Mouse (Mus musculus) neural tube, embryonic 15.5 days (tissue): ENCODE data around the gene Arfgap2. TPM values are rescaled to one million over a fixed set of nuclear protein-coding genes. Genes with fewer than 3 reads are reported as not detected.

Experiments used
- ATAC-seq: fragments of 200-750 bp; cut with Nextera tagmentation; 2 replicates; pipeline ENCODE4 v1.8.0; 2017; ENCODE audit warnings: mild to moderate bottlenecking, moderate TSS enrichment, moderate library complexity; ENCODE audit not compliant: low FRiP score
- H3K27ac ChIP-seq: fragments of 300-500 bp; sonication (generic); replicated peaks from 2 replicates; pipeline ENCODE4 v1.5.1; 2015; ENCODE audit warnings: mild to moderate bottlenecking, inconsistent platforms
- H3K27me3 ChIP-seq: fragments of 300-500 bp; sonication (generic); replicated peaks from 2 replicates; pipeline ENCODE4 v1.6.1; 2015; ENCODE audit warnings: inconsistent platforms
- H3K36me3 ChIP-seq: fragments of 300-500 bp; sonication (generic); 2 replicates; pipeline ENCODE4 v1.6.1; 2015; ENCODE audit warnings: inconsistent platforms
- H3K4me1 ChIP-seq: fragments of 300-500 bp; sonication (generic); 2 replicates; pipeline ENCODE4 v1.6.1; 2015; ENCODE audit warnings: inconsistent platforms
- H3K4me2 ChIP-seq: fragments of 300-500 bp; sonication (generic); 2 replicates; pipeline ENCODE4 v1.6.1; 2015; ENCODE audit warnings: inconsistent platforms, mild to moderate bottlenecking, moderate library complexity
- H3K4me3 ChIP-seq: fragments of 300-500 bp; sonication (generic); replicated peaks from 2 replicates; pipeline ENCODE4 v1.5.1; 2015; ENCODE audit warnings: mild to moderate bottlenecking, inconsistent platforms
- H3K9ac ChIP-seq: fragments of 300-500 bp; sonication (generic); replicated peaks from 2 replicates; pipeline ENCODE4 v1.6.1; 2015; ENCODE audit warnings: mild to moderate bottlenecking, inconsistent platforms
- H3K9me3 ChIP-seq: fragments of 300-500 bp; sonication (generic); replicated peaks from 2 replicates; pipeline ENCODE4 v1.6.1; 2016; ENCODE audit warnings: inconsistent platforms
- WGBS: fragments of 180-500 bp; shearing (Covaris S2); methylation state at CpG from one replicate; pipeline ENCODE4 v1.1.7; 2015; ENCODE audit warnings: mixed read lengths; 5-methylcytosine and 5-hydroxymethylcytosine counted together
- polyA plus RNA-seq: library from polyadenylated mRNA; unstranded; fragments of >200 nt; fragmentation: Nextera tagmentation; extraction: Ambion mirVana; gene quantifications from 2 replicates; pipeline ENCODE4 v1.2.1, GENCODE M21; 2015

Gene Arfgap2
- polyA plus RNA-seq, 1 experiment from 2014 or later = 62.0 TPM

DNA sequence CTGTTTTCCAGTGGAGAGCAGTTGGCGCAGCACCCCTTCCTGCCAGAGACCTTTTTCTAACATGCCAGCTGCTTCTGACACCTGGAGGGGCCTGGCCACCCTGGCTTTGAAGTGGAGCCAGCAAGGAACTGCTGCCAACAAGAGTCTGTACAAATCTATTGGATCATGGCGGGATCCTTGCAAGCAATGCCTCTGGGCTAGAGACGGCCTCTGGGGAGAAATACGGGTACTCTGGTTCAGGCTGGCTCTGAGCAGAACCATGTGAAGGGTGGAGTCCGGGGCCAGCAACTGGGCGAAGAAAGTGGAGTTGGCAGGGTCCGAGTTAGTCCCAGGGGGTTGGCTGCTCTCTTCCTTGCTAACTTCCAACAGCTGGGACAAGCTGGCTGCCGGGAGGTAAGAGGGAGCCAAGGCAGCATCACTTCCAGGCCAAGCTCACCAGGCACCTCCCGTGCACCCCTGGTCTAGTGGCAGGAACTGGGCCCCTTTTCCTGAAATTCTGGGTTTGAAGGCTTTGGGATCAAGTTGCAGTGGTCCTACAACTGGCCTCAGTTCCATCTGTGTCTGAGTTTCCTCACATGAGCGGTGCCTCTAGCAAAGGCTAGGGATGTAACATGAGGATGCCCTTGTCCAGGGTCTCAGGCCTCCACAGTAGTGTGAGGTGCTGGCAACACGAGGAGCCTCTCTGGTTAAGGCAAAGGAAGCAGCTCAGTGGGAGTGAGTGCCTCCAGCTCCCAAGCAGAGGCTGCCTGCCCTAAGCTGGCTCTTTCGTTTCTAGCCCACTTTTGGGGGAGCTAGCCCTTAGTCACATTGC is 26.6 kb downstream of the Arfgap2 start:
- WGBS = 69% methylated on average over 12 of the region's 12 CpGs
- H3K9me3 ChIP-seq = no peaks in the 10 kb centered on the region
- H3K4me2 ChIP-seq = no peak overlapping the region
- no peaks in the 10 kb centered on the region for H3K36me3 ChIP-seq
- H3K4me1 ChIP-seq = 0 out of 2 replicates have a peak, but pooled peaks cover 6% of the 10 kb centered on the region
- no peaks in the 10 kb centered on the region for H3K27me3 ChIP-seq
- H3K27ac ChIP-seq = peak overlapping the region; percentile 0; the same call in 1 of the 2 replicates
- no peak overlapping the region for H3K9ac ChIP-seq
- ATAC-seq = 0 out of 2 replicates have a peak, but pooled peaks have one; percentile 61
- H3K4me3 ChIP-seq = no peak overlapping the region

DNA sequence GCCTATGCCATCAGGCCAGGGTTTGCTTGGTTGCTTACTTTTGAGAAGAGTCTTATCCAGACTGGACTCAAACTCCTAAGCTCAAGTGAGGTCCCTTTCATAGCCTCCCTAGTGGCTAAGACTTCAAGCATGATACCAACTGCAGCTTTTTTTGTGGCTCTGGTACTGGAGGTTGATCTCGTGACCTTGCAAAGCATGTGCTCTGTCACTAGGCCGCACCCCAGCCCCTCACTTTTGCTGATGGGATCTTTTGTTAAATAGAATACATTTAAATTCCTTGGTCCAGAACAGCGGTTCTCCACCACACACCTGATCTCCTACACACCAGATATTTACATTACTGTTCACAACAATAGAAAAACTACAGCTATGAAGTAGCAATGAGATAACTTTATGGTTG is 29.5 kb downstream of the Arfgap2 start:
- ATAC-seq = no peak
- no peaks in the 10 kb centered on the region for H3K27me3 ChIP-seq
- no peak overlapping the region for H3K4me3 ChIP-seq
- H3K9ac ChIP-seq = no peak overlapping the region
- 0 out of 2 replicates have a peak, but pooled peaks cover 6% of the 10 kb centered on the region for H3K4me1 ChIP-seq
- WGBS = 93% methylated on average over 3 of the region's 3 CpGs
- H3K4me2 ChIP-seq = no peak overlapping the region
- H3K9me3 ChIP-seq = no peaks in the 10 kb centered on the region
- no peaks in the 10 kb centered on the region for H3K36me3 ChIP-seq
- no peak overlapping the region for H3K27ac ChIP-seq

DNA sequence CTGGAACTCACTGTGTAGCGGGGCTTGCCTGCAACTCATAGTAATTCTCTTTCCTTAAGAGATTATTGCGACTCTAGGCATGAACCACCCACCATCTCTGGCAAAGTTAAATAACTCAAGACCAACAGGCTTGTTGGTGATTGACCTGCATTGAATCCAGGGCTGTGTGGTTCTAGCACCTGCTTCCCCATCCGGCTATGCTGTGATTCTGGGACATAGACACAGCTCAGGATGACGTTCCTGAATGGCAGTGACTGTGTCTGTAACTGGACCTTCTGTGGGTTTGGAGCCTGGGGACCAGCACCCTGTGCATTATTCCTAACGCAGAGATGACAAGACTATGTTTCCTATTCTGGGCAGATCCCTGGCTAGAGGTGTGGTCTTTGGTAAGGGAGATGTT is 31.1 kb downstream of the Arfgap2 start:
- 94% methylated on average over 5 of the region's 5 CpGs for WGBS
- Histone ChIP-seq H3K4me1 (0 out of 2 replicates have a peak, but pooled peaks cover 6% of the 10 kb centered on the region), H3K27me3 (no peaks in the 10 kb centered on the region), H3K4me2 (no peak overlapping the region), H3K9ac (no peak overlapping the region), H3K9me3 (no peaks in the 10 kb centered on the region), H3K36me3 (no peaks in the 10 kb centered on the region), H3K27ac (no peak overlapping the region), H3K4me3 (no peak overlapping the region)
- no peak for ATAC-seq

DNA sequence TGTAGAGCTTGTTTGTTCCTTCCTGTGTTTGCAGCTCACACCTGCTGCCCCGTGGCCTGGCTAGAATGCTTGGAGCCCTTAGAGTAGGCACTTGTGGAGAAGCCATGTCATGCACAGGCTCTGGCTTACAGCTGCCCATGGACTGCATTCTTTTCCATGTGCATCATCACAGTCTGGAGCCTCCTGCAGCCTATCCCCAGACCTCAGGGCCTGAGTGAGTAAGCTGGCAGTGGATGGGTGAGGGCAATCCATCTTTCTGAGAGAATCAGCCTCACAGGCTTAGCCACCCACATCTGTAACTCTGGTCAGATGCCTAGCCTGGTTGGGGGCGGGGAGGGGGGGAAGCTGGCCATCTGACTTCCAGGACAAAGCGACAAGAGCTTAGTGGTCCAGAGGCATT is 34.4 kb downstream of the Arfgap2 start:
- Histone ChIP-seq H3K4me3 (no peak overlapping the region), H3K4me2 (no peak overlapping the region), H3K4me1 (no peaks in the 10 kb centered on the region), H3K36me3 (0 out of 2 replicates have a peak, but pooled peaks cover 7% of the 10 kb centered on the region), H3K27ac (no peak overlapping the region), H3K27me3 (no peaks in the 10 kb centered on the region), H3K9me3 (no peaks in the 10 kb centered on the region), H3K9ac (no peak overlapping the region)
- ATAC-seq = no peak
- WGBS = 70% methylated on average over 3 of the region's 3 CpGs

DNA sequence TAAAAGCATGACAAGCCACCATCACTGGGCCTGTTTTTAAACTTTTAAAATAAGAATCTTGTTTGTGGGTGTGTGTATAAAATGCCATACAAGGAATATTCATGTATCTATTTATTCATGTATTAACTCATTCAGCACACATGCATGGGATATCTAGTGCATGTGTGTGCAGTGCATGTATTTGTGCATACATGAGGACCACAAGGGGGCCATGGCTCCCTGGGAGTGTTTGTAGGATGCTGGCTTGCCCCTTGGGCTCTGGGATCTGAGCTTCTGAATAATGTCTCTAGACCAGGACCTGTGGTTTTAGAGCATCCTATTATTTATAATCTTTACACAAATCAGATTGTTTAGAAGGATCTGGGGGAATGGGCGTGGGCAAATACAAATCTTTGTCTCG is 36.0 kb downstream of the Arfgap2 start:
- Histone ChIP-seq H3K4me1 (no peaks in the 10 kb centered on the region), H3K36me3 (0 out of 2 replicates have a peak, but pooled peaks cover 9% of the 10 kb centered on the region), H3K9ac (no peak overlapping the region), H3K4me2 (no peak overlapping the region), H3K27ac (no peak overlapping the region), H3K9me3 (no peaks in the 10 kb centered on the region), H3K4me3 (no peak overlapping the region), H3K27me3 (no peaks in the 10 kb centered on the region)
- no peak for ATAC-seq
- 95% methylated on average over 2 of the region's 2 CpGs for WGBS

DNA sequence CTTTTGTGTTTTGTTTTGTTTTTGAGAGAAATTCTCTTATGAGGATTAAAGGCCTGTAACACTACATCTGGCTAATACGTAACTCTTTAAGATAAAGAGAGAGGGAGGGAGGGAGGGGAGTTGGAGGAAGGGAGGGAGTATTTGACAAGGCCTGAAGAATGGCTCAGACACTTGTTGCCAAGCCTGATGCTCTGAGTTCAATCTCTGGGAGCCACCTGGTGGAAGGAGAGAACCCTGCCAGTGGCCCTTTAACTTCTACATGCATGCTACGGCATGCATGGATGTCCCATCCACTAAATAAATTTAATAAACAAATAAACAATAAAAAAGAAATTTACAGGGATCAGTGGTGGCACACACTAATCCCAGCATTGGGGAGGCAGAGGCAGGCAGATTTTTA is 37.1 kb downstream of the Arfgap2 start:
- no peak overlapping the region for H3K27ac ChIP-seq

DNA sequence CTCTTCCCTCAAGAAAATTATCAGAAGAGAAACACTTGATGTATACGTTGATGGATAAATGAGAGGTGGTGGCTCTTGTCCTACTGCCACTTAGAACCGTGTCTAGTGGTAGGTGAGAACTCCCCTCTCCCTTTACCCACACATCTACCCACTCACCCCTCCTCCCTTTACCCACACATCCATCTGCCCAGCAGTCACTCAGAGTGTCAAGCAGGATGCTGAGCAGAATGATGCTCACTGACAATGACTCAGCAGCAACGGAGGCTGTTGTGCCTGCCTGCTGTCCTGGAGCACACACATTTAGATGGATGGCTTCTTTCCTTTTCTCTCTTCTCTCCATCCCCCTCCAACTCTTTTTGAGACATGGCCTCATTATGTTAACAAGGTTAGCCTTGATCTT is 38.1 kb downstream of the Arfgap2 start:
- 72% methylated on average over 3 of the region's 3 CpGs for WGBS
- Histone ChIP-seq H3K4me1 (no peaks in the 10 kb centered on the region), H3K4me2 (no peak overlapping the region), H3K4me3 (no peak overlapping the region), H3K36me3 (0 out of 2 replicates have a peak, but pooled peaks cover 9% of the 10 kb centered on the region), H3K27me3 (no peaks in the 10 kb centered on the region), H3K9ac (no peak overlapping the region), H3K9me3 (no peaks in the 10 kb centered on the region), H3K27ac (no peak overlapping the region)
- no peak for ATAC-seq

More for the DNA sequence above, 37.1 kb downstream of the Arfgap2 start:
- H3K9ac ChIP-seq = no peak overlapping the region
- H3K4me2 ChIP-seq = no peak overlapping the region
- ATAC-seq = no peak
- no peaks in the 10 kb centered on the region for H3K4me1 ChIP-seq
- no peaks in the 10 kb centered on the region for H3K9me3 ChIP-seq
- no peaks in the 10 kb centered on the region for H3K27me3 ChIP-seq
- 0 out of 2 replicates have a peak, but pooled peaks cover 9% of the 10 kb centered on the region for H3K36me3 ChIP-seq
- 85% methylated on average over 2 of the region's 2 CpGs for WGBS
- H3K4me3 ChIP-seq = no peak overlapping the region

DNA sequence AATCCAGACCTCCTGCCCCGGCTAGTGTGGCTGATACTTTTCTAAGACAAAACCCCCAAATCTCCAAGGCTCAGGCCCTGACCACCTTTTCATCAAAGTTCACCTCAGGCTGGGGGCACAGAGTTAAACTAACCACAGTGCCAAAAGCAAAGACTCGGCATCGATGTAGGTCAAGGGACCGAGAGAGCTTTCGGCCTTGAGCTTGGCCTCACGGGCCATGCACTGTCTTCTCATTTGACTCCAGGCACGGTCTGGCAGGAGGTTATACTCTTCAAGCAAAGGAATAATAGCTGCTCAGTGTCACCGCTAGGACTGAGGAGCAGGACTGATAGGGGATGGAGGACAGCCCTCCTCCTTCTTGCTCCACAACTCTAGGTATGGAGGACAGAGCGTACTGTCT is 41.2 kb downstream of the Arfgap2 start:
- no peak overlapping the region for H3K9ac ChIP-seq
- H3K36me3 ChIP-seq = 0 out of 2 replicates have a peak, but pooled peaks cover 9% of the 10 kb centered on the region
- H3K4me1 ChIP-seq = no peaks in the 10 kb centered on the region
- ATAC-seq = no peak
- no peaks in the 10 kb centered on the region for H3K9me3 ChIP-seq
- no peaks in the 10 kb centered on the region for H3K27me3 ChIP-seq
- H3K27ac ChIP-seq = no peak overlapping the region
- WGBS = 93% methylated on average over 9 of the region's 9 CpGs
- H3K4me3 ChIP-seq = no peak overlapping the region
- no peak overlapping the region for H3K4me2 ChIP-seq

DNA sequence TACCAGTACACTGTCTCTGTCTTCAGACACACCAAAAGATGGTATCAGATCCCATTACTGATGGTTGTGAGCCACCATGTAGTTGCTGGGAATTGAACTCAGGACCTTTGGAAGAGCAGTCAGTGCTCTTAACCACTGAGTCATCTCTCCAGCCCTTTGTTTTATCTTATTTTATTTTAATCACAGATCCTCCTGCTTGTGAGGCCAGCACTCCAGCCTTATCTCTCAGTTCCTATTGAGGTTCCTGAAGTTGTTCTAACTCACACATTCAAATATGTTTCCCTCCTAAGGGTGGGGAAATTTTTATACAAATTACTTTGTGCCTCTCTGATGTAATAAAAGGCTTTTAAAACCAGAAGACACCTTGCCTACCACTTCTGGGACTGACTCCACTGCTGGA is 41.8 kb downstream of the Arfgap2 start:
- no peak overlapping the region for H3K4me2 ChIP-seq
- ATAC-seq = no peak
- no peaks in the 10 kb centered on the region for H3K9me3 ChIP-seq
- no peak overlapping the region for H3K4me3 ChIP-seq
- H3K27ac ChIP-seq = no peak overlapping the region
- 0 out of 2 replicates have a peak, but pooled peaks cover 9% of the 10 kb centered on the region for H3K36me3 ChIP-seq
- no peak overlapping the region for H3K9ac ChIP-seq
- no peaks in the 10 kb centered on the region for H3K4me1 ChIP-seq
- H3K27me3 ChIP-seq = no peaks in the 10 kb centered on the region

DNA sequence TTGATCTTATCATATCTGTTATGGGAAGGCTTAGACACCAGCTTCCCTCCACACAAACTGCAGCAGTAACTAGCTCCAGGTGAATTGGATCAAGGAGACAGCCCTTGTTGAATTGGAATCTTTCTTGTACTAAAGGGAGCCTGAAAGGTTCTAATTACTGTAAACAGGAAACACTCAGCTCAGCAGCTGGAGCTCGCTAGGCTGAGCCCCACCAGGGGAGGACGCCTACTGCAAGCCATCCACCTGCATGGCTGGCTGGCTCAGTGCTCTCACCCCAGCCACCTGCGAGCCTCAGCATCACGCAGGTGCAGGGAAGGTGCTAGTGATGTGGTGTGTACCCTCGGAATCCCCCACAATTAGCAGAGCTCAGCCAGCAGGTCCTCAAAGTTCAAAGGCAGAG is 43.9 kb downstream of the Arfgap2 start:
- Histone ChIP-seq H3K27ac (no peak overlapping the region), H3K4me1 (peaks cover 4% of the 10 kb centered on the region; the same call in 1 of the 2 replicates), H3K36me3 (0 out of 2 replicates have a peak, but pooled peaks cover 6% of the 10 kb centered on the region), H3K4me3 (no peak overlapping the region), H3K9me3 (no peaks in the 10 kb centered on the region), H3K9ac (no peak overlapping the region), H3K27me3 (no peaks in the 10 kb centered on the region), H3K4me2 (no peak overlapping the region)
- WGBS = 54% methylated on average over 5 of the region's 5 CpGs
- no peak for ATAC-seq

DNA sequence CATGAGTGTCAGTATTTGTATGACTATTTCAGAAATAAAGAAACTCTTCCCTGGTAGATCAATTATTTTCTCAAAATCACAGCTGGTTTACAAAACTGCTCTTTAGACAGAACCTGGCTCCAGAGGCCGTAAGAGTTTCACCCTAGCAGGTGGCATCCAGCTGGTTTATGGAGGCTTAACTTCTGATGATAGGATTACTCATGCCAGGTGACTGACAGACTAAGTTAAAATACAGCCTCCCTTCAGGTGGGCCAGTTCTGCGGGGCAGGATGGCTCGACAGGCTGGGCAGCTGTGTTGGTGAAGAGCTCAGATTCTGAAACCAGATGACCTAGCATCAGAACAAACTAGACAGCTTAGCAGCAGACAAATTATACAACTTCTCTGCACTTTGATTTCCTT is 44.8 kb downstream of the Arfgap2 start:
- Histone ChIP-seq H3K4me2 (no peak overlapping the region), H3K4me3 (no peak overlapping the region), H3K36me3 (no peaks in the 10 kb centered on the region), H3K27me3 (no peaks in the 10 kb centered on the region), H3K4me1 (peaks cover 4% of the 10 kb centered on the region; the same call in 1 of the 2 replicates), H3K27ac (no peak overlapping the region), H3K9ac (no peak overlapping the region), H3K9me3 (no peaks in the 10 kb centered on the region)
- no peak for ATAC-seq
- 69% methylated on average over 3 of the region's 3 CpGs for WGBS
